Mouse (Mus musculus): ENCODE measurements around the gene Prep.

The Prep gene

GRCm38 (mm10) chr10:45181344-45181743 is 114.3 kb downstream of the Prep start:
- DNase-seq (ENCODE audit: low read depth) = peak; percentile 27

- no peak for DNase-seq (ENCODE audit: low read depth)
Measured at GRCm38 (mm10) chr10:45185457-45185856, 118.5 kb downstream of the Prep start.

DNA sequence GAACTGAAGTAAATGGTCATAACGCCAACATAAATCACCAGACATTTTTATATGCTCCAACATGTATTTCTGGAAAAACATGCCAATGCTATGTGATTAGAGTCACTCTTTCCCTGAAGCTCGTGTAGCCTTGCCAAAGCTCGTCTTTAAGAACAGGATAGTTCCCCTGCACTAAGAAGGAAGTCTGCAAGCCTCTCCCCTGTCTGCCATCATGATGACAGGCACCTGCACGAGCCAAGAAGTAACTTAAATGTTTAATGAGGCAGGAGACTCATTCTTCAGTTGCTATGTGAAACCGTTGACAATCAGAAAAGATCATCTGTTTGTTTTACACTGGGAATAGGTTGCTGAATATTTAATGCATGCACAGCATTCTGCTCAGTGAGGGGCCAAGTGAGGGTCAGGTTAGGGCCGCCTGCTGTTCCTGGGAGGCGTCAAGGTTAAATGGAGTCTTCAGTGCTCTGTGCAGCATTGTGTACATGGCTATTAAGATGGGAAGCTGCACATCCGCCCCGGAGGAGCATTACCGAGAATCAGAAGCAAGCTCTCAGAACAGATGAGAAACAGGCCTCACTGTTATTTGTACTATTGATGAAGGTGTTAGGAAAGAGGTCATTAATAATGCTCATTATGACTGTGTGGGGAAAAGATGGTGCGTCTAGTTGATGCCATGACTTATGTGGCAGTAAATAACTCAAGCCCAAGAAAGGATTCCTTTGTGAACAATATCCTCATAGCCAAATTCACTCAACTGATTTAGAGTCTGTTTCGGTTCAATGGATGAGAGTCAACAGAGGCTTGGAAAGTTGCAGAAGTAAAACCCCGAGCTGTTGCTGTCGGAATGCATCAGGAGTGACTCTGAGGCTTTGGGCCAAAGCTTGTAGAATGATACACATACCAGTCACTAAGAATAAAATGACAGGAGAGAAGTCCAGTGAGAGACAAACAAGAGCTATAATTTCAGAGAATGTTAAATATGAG is 126.6 kb downstream of the Prep start:
- DNase-seq (ENCODE audit: low read depth) = no peak

DNA sequence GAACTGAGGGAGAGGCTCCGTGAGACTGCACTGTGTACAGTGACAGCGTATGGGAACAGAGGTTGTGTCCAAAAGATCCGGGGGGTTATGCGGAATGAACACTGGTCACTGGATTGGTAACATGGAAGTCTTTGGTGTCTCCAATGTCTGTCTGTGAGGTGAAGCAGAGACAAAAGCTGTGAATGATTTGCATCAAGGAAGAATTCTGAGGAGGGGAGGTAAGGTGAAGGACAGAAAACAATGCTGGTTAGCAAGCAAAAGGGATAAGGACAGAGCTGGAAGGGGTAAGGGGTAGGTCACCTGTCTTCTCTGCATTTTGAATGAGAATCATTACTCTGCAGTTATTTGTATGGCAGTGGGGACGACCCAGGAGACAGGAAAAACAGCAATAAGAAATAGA is 127.5 kb downstream of the Prep start:
- DNase-seq (ENCODE audit: low read depth) = no peak

DNA sequence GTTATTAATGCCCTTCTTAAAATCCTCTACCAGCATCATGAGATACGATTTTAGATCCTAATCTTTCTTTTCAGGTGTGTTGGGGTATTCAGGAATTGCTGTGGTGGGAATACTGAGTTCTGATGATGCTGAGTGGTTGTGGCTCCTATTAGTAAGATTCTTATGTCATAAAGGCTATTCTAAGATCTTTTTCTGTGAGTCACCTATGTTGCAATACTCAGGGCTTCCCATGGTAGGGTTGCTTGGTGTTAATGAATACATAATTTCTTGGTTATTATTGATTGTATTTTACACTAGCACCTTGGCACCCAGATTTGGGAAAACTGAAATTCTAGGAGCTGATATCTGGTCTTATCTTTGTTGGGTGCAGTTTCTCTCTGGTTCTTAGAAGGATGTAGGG is 137.6 kb downstream of the Prep start:
- DNase-seq (ENCODE audit: low read depth) = no peak

DNA sequence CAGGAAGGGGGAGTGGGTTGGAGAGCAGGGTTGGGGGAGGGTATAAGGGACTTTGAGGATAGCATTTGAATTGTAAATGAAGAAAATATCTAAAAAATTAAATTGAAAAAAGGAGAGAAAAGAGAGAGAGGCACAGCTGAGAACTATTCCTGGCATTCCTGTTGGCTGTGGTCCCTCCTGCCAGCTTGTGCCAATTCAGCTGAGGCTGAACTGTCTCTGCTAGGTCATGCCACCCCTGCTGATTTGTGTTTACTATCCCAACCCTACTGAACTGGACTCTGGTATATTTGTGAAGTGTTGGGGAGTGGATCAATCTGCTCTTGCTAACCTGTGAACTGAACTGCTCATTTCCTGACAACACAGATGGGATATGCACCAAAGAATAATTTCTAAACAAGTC is 143.2 kb downstream of the Prep start:
- no peak for DNase-seq (ENCODE audit: low read depth)

DNA sequence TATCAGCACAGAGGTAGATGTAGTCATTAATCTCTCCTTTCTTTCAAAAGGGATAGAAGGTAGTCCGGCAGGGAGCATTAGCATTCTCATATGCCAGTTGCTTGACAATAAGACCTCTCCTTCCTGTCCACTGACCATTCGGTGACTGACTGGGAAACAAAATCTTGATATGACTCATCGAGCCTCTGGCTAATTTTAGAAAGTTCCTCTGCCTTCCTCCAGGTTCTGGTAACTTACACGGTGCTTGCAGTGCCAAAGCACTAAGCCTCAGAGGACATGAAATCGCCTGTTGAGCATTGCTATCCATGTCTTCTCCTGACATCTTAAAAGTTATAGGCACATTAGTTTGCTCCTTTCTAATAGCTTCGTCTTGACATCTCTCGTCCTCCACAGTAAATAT is 149.7 kb downstream of the Prep start:
- no peak for DNase-seq (ENCODE audit: low read depth)
